Mouse (Mus musculus) myocyte (in vitro differentiated cells): ENCODE measurements around the gene Ptk7.

ENCODE experiments used
- E2F4 ChIP-seq: IDR thresholded peaks from one replicate; pipeline ENCODE4 v1.6.1; 2011; ENCODE audit warnings: mild to moderate bottlenecking, control low read depth, moderate library complexity; ENCODE audit not compliant: insufficient read depth
- MAX ChIP-seq: IDR thresholded peaks from one replicate; pipeline ENCODE4 v1.6.1; 2011; ENCODE audit warnings: low read depth, mild to moderate bottlenecking, control low read depth
- MYOG ChIP-seq, 3 experiments: IDR thresholded peaks; one replicate each; pipeline ENCODE4 v1.6.1; 2011; ENCODE audit warnings: control low read depth in 2 of 3, low read depth in 2 of 3, mild to moderate bottlenecking in 2 of 3; ENCODE audit not compliant: insufficient read length in 2 of 3, control insufficient read depth in 1 of 3, insufficient read depth in 1 of 3
- POLR2A ChIP-seq: IDR thresholded peaks from one replicate; pipeline ENCODE4 v1.6.1; 2011; ENCODE audit warnings: low read depth, mild to moderate bottlenecking, control low read depth, moderate library complexity; ENCODE audit not compliant: insufficient read length
- POLR2AphosphoS2 ChIP-seq: IDR thresholded peaks from one replicate; pipeline ENCODE4 v1.6.1; 2011; ENCODE audit warnings: low read depth, control low read depth; ENCODE audit not compliant: insufficient read length
- SRF ChIP-seq: IDR thresholded peaks from one replicate; pipeline ENCODE4 v1.6.1; 2011; ENCODE audit warnings: low read depth; ENCODE audit not compliant: control insufficient read depth, insufficient read length
- TCF12 ChIP-seq: IDR thresholded peaks from one replicate; pipeline ENCODE4 v1.6.1; 2011; ENCODE audit warnings: mild to moderate bottlenecking, control low read depth; ENCODE audit not compliant: poor library complexity, insufficient read depth, severe bottlenecking
- USF1 ChIP-seq: IDR thresholded peaks from one replicate; pipeline ENCODE4 v1.6.1; 2011; ENCODE audit warnings: low read depth, mild to moderate bottlenecking, control low read depth, moderate library complexity

- no peak for TF ChIP-seq MAX
- no peak for TF ChIP-seq USF1
- no peak for TF ChIP-seq POLR2A
- no peak for TF ChIP-seq E2F4
- no peak for TF ChIP-seq POLR2AphosphoS2
- no peak for TF ChIP-seq SRF
- TF ChIP-seq MYOG (IDR thresholded peaks at IDR 0.05; ENCODE audit: control insufficient read depth in 1 of 3, insufficient read depth in 1 of 3, insufficient read length in 2 of 3, low read depth in 2 of 3) = no peak
- no peak for TF ChIP-seq TCF12
These were observed 72.7 kb downstream of the Ptk7 start for GRCm38 (mm10) chr17:46556584-46556945.
